Mouse (Mus musculus) megakaryocyte, embryonic 14.5 days (primary cell): ENCODE data around the gene Ctrb1. TPM values are rescaled to one million over a fixed set of nuclear protein-coding genes. Genes with fewer than 3 reads are reported as not detected.

Source experiments
- H3K27me3 ChIP-seq: replicated peaks from 2 replicates; pipeline ENCODE3; 2012; ENCODE audit warnings: inconsistent platforms
- H3K36me3 ChIP-seq: replicated peaks from 2 replicates; pipeline ENCODE3; 2012; ENCODE audit warnings: low read length, inconsistent platforms, mixed read lengths
- H3K4me1 ChIP-seq: 2 replicates; pipeline ENCODE4 v1.6.1; 2012; ENCODE audit warnings: inconsistent platforms
- H3K4me3 ChIP-seq: replicated peaks from 2 replicates; pipeline ENCODE3; 2012; ENCODE audit warnings: moderate library complexity, mild to moderate bottlenecking, inconsistent platforms
- H3K9me3 ChIP-seq: 2 replicates; pipeline ENCODE4 v1.6.1; 2012; ENCODE audit warnings: inconsistent platforms
- FLI1 ChIP-seq: IDR thresholded peaks from 2 replicates; pipeline ENCODE4 v1.6.1; 2012; ENCODE audit warnings: low read length, inconsistent platforms, mixed read lengths
- GATA1 ChIP-seq: IDR thresholded peaks from 3 replicates; pipeline ENCODE4 v1.6.1; 2012; ENCODE audit warnings: mixed read lengths, low read length, inconsistent platforms, borderline replicate concordance
- polyA plus RNA-seq: library from polyadenylated mRNA; stranded (reverse); fragments of >175 nt; gene quantifications from 2 replicates; pipeline ENCODE4 v1.2.3, GENCODE M21; 2012; ENCODE audit warnings: low replicate concordance; ENCODE audit not compliant: insufficient read depth

Ctrb1 gene
- polyA plus RNA-seq, 1 experiment = not detected

DNA sequence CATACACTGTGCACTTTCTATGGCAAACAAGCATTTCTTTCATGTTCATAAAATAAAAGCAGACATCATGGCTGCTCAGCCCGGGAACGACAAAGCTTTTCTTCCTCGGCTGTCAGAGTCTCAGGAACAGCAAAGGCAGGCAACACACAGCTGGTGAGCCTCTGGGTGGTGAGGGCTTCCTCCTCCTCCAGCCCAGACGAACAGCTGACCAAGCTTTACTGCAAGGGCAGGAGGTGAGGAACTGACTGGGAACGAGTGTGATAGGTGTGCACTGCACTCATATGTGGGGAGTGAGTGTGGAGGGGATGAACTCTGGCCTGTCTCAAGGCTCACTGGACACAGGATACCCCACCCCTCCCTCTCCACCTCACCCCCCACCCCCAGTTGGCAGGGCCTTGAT, 28.1 kb upstream of the Ctrb1 start:
- Histone ChIP-seq H3K4me1 (peaks cover 43% of the 10 kb centered on the region), H3K4me3 (no peak overlapping the region), H3K9me3 (no peaks in the 10 kb centered on the region), H3K36me3 (peaks cover 2% of the 10 kb centered on the region), H3K27me3 (peaks cover 75% of the 10 kb centered on the region)
- TF ChIP-seq FLI1 (no peak), GATA1 (no peak)

- Histone ChIP-seq H3K4me1 (peaks cover 40% of the 10 kb centered on the region), H3K27me3 (peaks cover 79% of the 10 kb centered on the region), H3K36me3 (peaks cover 2% of the 10 kb centered on the region), H3K4me3 (peak overlapping the region; percentile 7), H3K9me3 (no peaks in the 10 kb centered on the region)
- TF ChIP-seq GATA1 (no peak), FLI1 (no peak)
These were observed 27.1 kb upstream of the Ctrb1 start for GRCm38 (mm10) chr8:111717866-111718265.

DNA sequence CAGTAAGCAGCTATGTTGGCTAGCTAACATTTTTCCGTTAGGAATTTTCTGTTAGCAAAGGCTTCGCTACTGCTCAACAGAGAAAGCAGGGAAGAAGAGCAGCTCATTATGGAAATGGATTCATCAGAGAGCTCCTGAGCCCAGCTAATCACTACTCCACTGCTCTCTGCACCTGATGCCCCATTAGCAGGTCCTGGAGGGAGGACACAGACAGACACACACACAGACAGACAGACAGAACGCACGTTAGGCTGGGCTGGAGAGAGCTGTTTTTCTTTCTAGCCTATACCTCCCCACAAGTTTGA, 26.6 kb upstream of the Ctrb1 start:
- Histone ChIP-seq H3K4me1 (peaks cover 40% of the 10 kb centered on the region), H3K36me3 (peaks cover 2% of the 10 kb centered on the region), H3K9me3 (no peaks in the 10 kb centered on the region), H3K4me3 (no peak overlapping the region), H3K27me3 (peaks cover 80% of the 10 kb centered on the region)
- TF ChIP-seq GATA1 (no peak), FLI1 (no peak)

- peaks cover 86% of the 10 kb centered on the region for H3K27me3 ChIP-seq
- TF ChIP-seq FLI1 (no peak), GATA1 (no peak)
- peaks cover 40% of the 10 kb centered on the region for H3K4me1 ChIP-seq
- no peak overlapping the region for H3K4me3 ChIP-seq
- H3K9me3 ChIP-seq = no peaks in the 10 kb centered on the region
- peaks cover 2% of the 10 kb centered on the region for H3K36me3 ChIP-seq
These were observed 26.0 kb upstream of the Ctrb1 start for GRCm38 (mm10) chr8:111716603-111717487.

DNA sequence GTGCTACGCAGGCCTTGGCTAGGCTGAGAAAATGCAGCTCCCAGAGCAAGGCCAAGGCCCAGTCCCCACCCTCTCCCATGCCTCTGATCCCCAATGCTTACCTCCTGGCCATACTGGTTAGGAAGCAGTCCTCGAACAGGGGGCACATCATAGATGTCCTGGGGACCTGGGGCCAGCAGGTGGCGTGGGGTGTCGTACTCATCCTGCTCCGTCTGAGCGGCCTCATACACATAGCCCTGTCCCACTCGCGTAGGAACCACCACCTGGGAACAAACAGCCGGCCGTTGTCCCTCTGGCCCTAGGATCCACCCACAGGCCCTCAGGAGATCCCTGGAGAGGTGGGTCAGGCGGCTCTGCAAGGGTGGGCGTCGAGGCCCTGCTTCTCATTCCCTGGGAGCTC, 24.7 kb upstream of the Ctrb1 start:
- Histone ChIP-seq H3K4me3 (no peak overlapping the region), H3K9me3 (no peaks in the 10 kb centered on the region), H3K4me1 (peaks cover 34% of the 10 kb centered on the region), H3K36me3 (peaks cover 8% of the 10 kb centered on the region), H3K27me3 (peaks cover 87% of the 10 kb centered on the region)
- no peak for TF ChIP-seq FLI1
- no peak for TF ChIP-seq GATA1

GRCm38 (mm10) chr8:111714295-111714694, 23.5 kb upstream of the Ctrb1 start:
- Histone ChIP-seq H3K4me1 (peaks cover 23% of the 10 kb centered on the region; the same call in 1 of the 2 replicates), H3K36me3 (peaks cover 7% of the 10 kb centered on the region), H3K4me3 (no peak overlapping the region), H3K27me3 (peaks cover 90% of the 10 kb centered on the region), H3K9me3 (no peaks in the 10 kb centered on the region)
- no peak for TF ChIP-seq GATA1
- TF ChIP-seq FLI1 = no peak

DNA sequence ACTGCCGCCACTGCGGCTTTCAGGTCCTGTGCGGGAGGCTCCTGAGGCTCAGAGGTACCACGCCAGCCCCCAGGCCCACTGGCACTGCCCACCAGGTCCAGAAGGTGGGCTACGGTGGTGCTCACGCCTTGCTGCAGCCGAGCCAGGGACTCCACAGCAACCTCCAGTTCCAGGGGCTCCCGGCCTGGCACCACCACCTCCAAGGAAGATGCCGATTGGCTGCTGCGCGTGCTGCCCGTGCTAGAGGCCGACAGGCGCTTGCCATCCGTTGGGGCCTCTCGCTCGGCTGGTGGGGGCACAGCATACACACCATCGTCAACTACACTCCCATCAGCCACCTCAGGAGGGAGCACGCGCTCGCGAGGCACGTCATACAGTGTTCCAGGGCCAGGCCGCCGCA, 23.0 kb upstream of the Ctrb1 start:
- Histone ChIP-seq H3K27me3 (peaks cover 92% of the 10 kb centered on the region), H3K9me3 (no peaks in the 10 kb centered on the region), H3K4me1 (peaks cover 20% of the 10 kb centered on the region; the same call in 1 of the 2 replicates), H3K36me3 (peaks cover 7% of the 10 kb centered on the region), H3K4me3 (no peak overlapping the region)
- TF ChIP-seq GATA1 (no peak), FLI1 (no peak)

DNA sequence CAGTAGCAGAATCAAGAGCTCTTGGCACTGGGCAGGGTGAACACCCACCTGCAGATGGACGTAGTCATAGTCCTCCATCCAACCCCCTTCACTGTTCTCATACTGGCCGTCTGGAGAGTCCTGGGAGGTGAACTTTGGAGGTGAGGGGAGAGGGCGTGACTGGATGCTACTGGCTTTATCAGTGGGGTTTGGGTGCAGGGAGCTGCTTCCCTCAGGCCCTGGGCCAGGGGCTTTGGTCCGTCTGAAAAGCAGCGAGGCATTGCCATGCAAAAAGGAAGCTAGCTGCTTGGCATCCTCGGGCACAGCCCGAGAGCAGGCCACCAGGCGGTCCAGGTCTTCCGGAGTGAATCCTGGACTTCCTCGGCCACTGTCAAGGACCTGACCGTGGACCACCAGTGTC, 22.5 kb upstream of the Ctrb1 start:
- peaks cover 96% of the 10 kb centered on the region for H3K27me3 ChIP-seq

GRCm38 (mm10) chr8:111712588-111712987, 21.8 kb upstream of the Ctrb1 start:
- peaks cover 13% of the 10 kb centered on the region; the same call in 1 of the 2 replicates for H3K4me1 ChIP-seq
- H3K36me3 ChIP-seq = peaks cover 7% of the 10 kb centered on the region

More for the DNA sequence above, 22.5 kb upstream of the Ctrb1 start:
- Histone ChIP-seq H3K4me3 (no peak overlapping the region), H3K36me3 (peaks cover 7% of the 10 kb centered on the region), H3K4me1 (peaks cover 20% of the 10 kb centered on the region; the same call in 1 of the 2 replicates), H3K9me3 (no peaks in the 10 kb centered on the region)
- TF ChIP-seq FLI1 (no peak), GATA1 (no peak)

GRCm38 (mm10) chr8:111712135-111712534, 21.3 kb upstream of the Ctrb1 start:
- TF ChIP-seq GATA1 (no peak), FLI1 (no peak)
- peaks cover 11% of the 10 kb centered on the region; the same call in 1 of the 2 replicates for H3K4me1 ChIP-seq
- H3K4me3 ChIP-seq = no peak overlapping the region
- peaks cover 7% of the 10 kb centered on the region for H3K36me3 ChIP-seq
- peaks cover 89% of the 10 kb centered on the region for H3K27me3 ChIP-seq
- no peaks in the 10 kb centered on the region for H3K9me3 ChIP-seq

More at GRCm38 (mm10) chr8:111712588-111712987, 21.8 kb upstream of the Ctrb1 start:
- no peak overlapping the region for H3K4me3 ChIP-seq
- TF ChIP-seq FLI1 = no peak
- no peak for TF ChIP-seq GATA1
- H3K27me3 ChIP-seq = peaks cover 90% of the 10 kb centered on the region
- no peaks in the 10 kb centered on the region for H3K9me3 ChIP-seq
